Mouse (Mus musculus) hindbrain, embryonic 13.5 days (tissue): ENCODE measurements around the gene Vsx1. TPM values are rescaled to one million over a fixed set of nuclear protein-coding genes. Genes with fewer than 3 reads are reported as not detected.
A peak's percentile ranks its signal among the peaks of the same experiment; 100 is the strongest.

Source experiments
- ATAC-seq: fragments of 200-750 bp; cut with Nextera tagmentation; 2 replicates; pipeline ENCODE4 v1.8.0; 2017; ENCODE audit warnings: moderate TSS enrichment; ENCODE audit not compliant: low FRiP score
- H3K27ac ChIP-seq: fragments of 300-500 bp; sonication (generic); 2 replicates; pipeline ENCODE4 v1.5.1; 2015; ENCODE audit warnings: inconsistent platforms, mild to moderate bottlenecking, moderate library complexity
- H3K27me3 ChIP-seq: fragments of 300-500 bp; sonication (generic); 2 replicates; pipeline ENCODE4 v1.6.1; 2015; ENCODE audit warnings: mild to moderate bottlenecking, inconsistent platforms
- H3K36me3 ChIP-seq: fragments of 300-500 bp; sonication (generic); 2 replicates; pipeline ENCODE4 v1.6.1; 2015; ENCODE audit warnings: mild to moderate bottlenecking, inconsistent platforms
- H3K4me1 ChIP-seq: fragments of 300-500 bp; sonication (generic); replicated peaks from 2 replicates; pipeline ENCODE4 v1.6.1; 2015; ENCODE audit warnings: inconsistent platforms
- H3K4me2 ChIP-seq: fragments of 300-500 bp; sonication (generic); 2 replicates; pipeline ENCODE4 v1.6.1; 2015; ENCODE audit warnings: inconsistent platforms, mild to moderate bottlenecking, moderate library complexity
- H3K4me3 ChIP-seq: fragments of 300-500 bp; sonication (generic); 2 replicates; pipeline ENCODE4 v1.5.1; 2015; ENCODE audit warnings: mild to moderate bottlenecking, inconsistent platforms
- H3K9ac ChIP-seq: fragments of 300-500 bp; sonication (generic); 2 replicates; pipeline ENCODE4 v1.6.1; 2015; ENCODE audit warnings: mild to moderate bottlenecking, inconsistent platforms
- H3K9me3 ChIP-seq: fragments of 300-500 bp; sonication (generic); 2 replicates; pipeline ENCODE4 v1.6.1; 2016; ENCODE audit warnings: inconsistent platforms
- WGBS: fragments of 180-500 bp; shearing (Covaris S2); methylation state at CpG from one replicate; pipeline ENCODE4 v1.1.7; 2015; 5-methylcytosine and 5-hydroxymethylcytosine counted together
- polyA plus RNA-seq: library from polyadenylated mRNA; unstranded; fragments of >200 nt; fragmentation: Nextera tagmentation; extraction: Ambion mirVana; gene quantifications from 2 replicates; pipeline ENCODE4 v1.2.1, GENCODE M21; 2015

Vsx1 gene
- polyA plus RNA-seq, 1 experiment from 2014 or later, result 0.18 TPM

DNA sequence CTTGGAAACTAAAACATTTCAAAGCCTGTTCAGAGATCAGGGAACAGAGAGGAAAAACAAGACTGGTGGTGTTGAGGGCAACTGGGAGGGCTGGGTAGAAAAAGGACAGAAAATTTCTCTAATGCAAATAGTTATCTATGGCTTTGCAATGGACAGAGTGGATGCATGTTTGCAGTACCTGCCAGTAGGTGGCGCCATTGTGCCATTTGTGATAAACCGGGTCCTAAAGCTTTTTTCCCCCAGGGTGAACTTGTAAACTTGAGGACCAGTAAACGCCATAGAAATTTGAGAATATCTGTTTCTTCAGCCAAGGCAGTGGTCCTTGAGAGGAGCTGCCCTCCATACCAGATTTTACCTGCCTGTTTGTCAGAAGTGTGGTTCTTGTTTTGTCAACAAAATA lies 10.8 kb downstream of the Vsx1 start:
- Histone ChIP-seq H3K27me3 (peaks cover 52% of the 10 kb centered on the region), H3K4me1 (peaks cover 4% of the 10 kb centered on the region; the same call in 1 of the 2 replicates), H3K9me3 (no peaks in the 10 kb centered on the region), H3K9ac (no peak overlapping the region), H3K36me3 (no peaks in the 10 kb centered on the region), H3K4me2 (no peak overlapping the region), H3K27ac (no peak overlapping the region), H3K4me3 (no peak overlapping the region)
- ATAC-seq, result no peak
- 2% methylated on average over 3 of the region's 3 CpGs for WGBS

DNA sequence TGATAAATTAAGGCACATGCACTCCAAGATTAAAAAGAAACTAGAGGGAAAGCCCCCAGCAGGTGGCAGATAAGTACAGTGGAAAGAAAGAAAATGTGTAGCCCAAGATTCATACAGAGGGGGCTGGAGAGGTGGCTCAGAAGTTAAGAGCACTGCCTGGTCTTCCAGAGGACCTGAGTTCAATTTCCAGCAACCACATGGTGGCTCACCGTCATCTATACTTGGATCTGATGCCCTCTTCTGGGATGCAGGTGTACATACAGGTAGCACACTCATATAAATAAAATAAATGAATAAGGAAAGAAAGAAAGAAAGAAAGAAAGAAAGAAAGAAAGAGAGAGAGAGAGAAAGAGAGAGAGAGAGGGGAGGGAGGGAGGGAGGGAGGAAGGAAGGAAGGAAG lies 13.6 kb downstream of the Vsx1 start:
- Histone ChIP-seq H3K9me3 (no peaks in the 10 kb centered on the region), H3K36me3 (no peaks in the 10 kb centered on the region), H3K27me3 (peaks cover 47% of the 10 kb centered on the region), H3K9ac (no peak overlapping the region), H3K4me3 (no peak overlapping the region), H3K4me1 (peaks cover 4% of the 10 kb centered on the region; the same call in 1 of the 2 replicates), H3K27ac (no peak overlapping the region), H3K4me2 (no peak overlapping the region)
- 9% methylated on average over 1 of the region's 1 CpGs for WGBS
- no peak for ATAC-seq

DNA sequence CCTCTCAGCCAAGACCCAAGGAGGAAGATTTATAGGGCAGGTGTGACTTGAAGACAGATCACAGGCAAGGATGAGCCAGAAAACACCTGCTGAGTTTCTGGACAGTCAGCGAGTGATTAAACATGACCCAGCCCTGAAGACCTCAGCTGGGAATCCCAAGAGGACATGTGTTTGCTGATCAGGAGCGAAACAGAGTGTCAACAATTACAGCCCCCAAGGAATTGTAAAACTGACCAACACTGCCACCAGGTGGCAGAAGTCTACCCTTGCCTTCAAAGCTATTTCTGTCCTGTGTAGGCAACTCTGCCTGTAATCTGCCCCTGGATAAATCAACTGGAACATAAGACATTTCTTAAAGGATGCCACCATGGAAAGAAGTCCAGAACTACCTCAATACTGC lies 14.3 kb downstream of the Vsx1 start:
- H3K4me3 ChIP-seq, result no peak overlapping the region
- peaks cover 4% of the 10 kb centered on the region; the same call in 1 of the 2 replicates for H3K4me1 ChIP-seq
- 3% methylated on average over 2 of the region's 2 CpGs for WGBS
- H3K9ac ChIP-seq, result 0 out of 2 replicates have a peak overlapping the region, but pooled peaks have one; percentile 19
- peaks cover 45% of the 10 kb centered on the region for H3K27me3 ChIP-seq
- no peaks in the 10 kb centered on the region for H3K36me3 ChIP-seq
- no peaks in the 10 kb centered on the region for H3K9me3 ChIP-seq
- no peak overlapping the region for H3K27ac ChIP-seq
- H3K4me2 ChIP-seq, result no peak overlapping the region
- peak; percentile 74 for ATAC-seq

DNA sequence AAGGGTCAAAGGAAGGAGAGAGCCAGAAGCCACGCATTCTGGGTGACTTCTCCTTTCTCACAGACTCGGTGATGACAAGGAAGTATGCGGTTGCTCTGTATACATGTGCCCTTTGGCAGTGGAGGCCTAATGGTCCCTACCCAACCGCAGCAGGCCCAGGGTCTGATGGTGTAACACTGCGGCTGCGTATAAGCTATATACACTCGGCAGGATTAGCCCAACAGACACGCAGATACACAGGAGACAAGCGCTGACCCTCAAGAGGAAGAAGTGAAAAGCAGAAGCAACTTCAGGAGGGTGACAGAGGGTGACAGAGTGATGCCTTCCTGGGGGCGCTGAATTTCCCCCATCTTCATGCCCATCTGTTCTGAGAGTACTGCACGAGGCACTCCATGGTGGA lies 15.2 kb downstream of the Vsx1 start:
- H3K9ac ChIP-seq, result no peak overlapping the region
- no peak for ATAC-seq
- no peaks in the 10 kb centered on the region for H3K36me3 ChIP-seq
- no peak overlapping the region for H3K4me3 ChIP-seq
- H3K9me3 ChIP-seq, result no peaks in the 10 kb centered on the region
- no peak overlapping the region for H3K27ac ChIP-seq
- peaks cover 46% of the 10 kb centered on the region for H3K27me3 ChIP-seq
- peaks cover 4% of the 10 kb centered on the region; the same call in 1 of the 2 replicates for H3K4me1 ChIP-seq
- no peak overlapping the region for H3K4me2 ChIP-seq
- WGBS, result 84% methylated on average over 11 of the region's 11 CpGs

DNA sequence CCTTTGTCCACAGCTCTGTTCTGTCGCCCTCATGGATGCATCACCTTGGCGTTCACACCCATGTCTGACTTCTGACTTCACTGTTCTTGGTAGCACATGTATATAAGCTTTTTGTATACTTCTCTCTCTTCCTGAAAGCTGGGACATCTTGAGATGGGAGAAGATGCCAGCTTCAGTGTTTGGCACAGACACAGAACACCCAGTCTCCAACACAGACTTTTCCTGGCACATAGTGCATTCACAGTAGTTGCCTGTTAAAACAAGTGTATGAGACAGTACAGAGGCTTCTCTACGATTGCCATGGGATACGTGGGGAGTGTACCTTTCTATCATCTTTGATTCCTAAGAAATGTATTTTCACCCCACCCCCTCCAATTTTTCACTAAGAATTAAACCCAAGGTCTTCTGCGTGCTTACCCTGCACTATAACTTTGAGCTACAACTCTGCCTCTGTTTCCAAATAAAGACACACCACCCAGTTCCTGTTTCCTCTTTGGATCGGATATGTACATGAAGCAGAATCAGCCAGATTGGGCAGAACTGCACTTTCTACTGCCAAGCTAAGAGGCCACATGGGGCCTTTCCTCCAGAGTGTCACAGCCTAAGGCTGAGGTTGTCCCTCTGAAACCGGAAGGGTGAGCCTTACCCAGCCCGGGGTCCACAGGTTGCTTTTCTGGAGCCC lies 17.4 kb downstream of the Vsx1 start:
- WGBS, result 80% methylated on average over 8 of the region's 8 CpGs
- H3K9me3 ChIP-seq, result no peaks in the 10 kb centered on the region

DNA sequence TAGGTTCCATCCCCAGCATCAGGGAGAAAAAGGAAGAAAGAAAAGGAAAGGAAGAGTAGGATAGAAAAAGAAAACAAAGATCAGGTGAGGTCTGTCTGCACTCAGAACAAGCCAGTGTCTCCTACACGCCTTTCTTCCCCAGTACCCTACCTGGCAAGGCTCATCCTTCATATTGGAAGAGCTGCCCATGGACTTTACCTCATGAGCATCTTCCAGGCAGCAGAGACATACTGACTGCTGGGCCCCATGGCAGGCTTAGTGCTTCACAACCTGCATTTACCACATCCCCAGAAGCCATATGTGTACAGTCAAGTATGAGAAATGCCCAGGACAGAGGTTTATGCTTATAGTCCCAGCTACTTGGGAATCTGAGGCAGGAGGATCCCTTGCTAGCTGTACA lies 18.2 kb downstream of the Vsx1 start:
- no peak overlapping the region for H3K27ac ChIP-seq
- H3K36me3 ChIP-seq, result no peaks in the 10 kb centered on the region
- no peak overlapping the region for H3K4me2 ChIP-seq
- WGBS, result 93% methylated on average over 1 of the region's 1 CpGs
- H3K9ac ChIP-seq, result no peak overlapping the region
- H3K27me3 ChIP-seq, result peaks cover 30% of the 10 kb centered on the region
- H3K9me3 ChIP-seq, result no peaks in the 10 kb centered on the region
- H3K4me3 ChIP-seq, result no peak overlapping the region
- ATAC-seq, result no peak
- H3K4me1 ChIP-seq, result peaks cover 22% of the 10 kb centered on the region

More for the DNA sequence above, 17.4 kb downstream of the Vsx1 start:
- Histone ChIP-seq H3K36me3 (no peaks in the 10 kb centered on the region), H3K4me2 (no peak overlapping the region), H3K27me3 (peaks cover 39% of the 10 kb centered on the region), H3K4me3 (no peak overlapping the region), H3K27ac (no peak overlapping the region), H3K9ac (no peak overlapping the region), H3K4me1 (peaks cover 19% of the 10 kb centered on the region)
- ATAC-seq, result no peak

DNA sequence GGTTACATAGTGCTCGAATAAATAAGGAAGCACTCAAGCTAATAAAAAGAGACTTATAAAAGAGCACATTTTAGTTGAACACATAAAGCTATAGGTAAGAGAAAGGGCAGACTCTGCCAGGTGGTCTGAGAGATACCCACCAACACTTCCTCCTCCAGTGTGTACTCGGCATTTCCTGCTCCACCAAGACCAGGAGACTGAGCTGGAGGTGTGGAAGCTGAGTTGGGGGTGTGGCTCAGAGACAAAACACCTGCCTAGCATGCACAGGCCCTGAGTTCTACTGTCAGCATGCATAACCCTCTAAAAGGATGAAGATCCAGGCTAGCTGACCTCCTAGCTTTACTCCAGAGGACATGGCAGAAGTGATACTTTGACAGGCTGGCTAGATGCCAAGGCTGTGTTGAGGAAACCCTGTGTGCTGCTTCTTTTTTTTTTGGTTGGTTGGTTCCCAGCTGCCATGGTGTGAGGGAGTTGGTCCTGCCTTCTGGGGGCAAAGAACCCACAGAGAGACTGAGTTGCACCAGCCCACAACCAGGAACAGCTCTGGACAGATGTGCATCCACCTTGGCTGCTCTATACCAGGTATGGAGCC lies 19.6 kb downstream of the Vsx1 start:
- Histone ChIP-seq H3K4me2 (no peak overlapping the region), H3K27me3 (peaks cover 30% of the 10 kb centered on the region), H3K36me3 (no peaks in the 10 kb centered on the region), H3K27ac (no peak overlapping the region), H3K4me1 (peaks cover 25% of the 10 kb centered on the region), H3K9me3 (no peaks in the 10 kb centered on the region), H3K4me3 (no peak overlapping the region), H3K9ac (no peak overlapping the region)
- ATAC-seq, result no peak
- WGBS, result 88% methylated on average over 2 of the region's 2 CpGs

DNA sequence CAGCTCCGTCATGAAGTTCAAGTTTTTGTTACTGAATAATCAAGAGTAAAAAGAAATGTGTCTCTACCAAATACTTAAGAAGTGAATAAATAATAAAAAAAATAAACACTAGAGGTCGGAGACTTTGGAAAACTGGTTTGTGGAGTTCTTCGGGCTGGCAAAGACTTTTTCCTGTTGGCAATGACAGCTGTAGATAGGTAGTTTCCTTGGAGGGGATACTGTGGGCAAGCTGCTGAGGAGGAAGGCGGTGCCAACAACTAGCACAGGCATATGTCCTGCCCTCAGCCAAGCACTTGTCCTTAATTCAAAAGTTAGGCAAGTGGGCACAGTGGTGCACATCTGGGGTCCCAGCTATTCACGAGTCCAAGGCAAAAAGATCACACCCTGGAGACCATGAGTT lies 20.2 kb downstream of the Vsx1 start:
- no peak overlapping the region for H3K27ac ChIP-seq
- WGBS, result 86% methylated on average over 5 of the region's 5 CpGs
- H3K4me3 ChIP-seq, result no peak overlapping the region
- H3K9ac ChIP-seq, result no peak overlapping the region
- H3K9me3 ChIP-seq, result no peaks in the 10 kb centered on the region
- no peak overlapping the region; the same call in 1 of the 2 replicates for H3K4me2 ChIP-seq
- peaks cover 26% of the 10 kb centered on the region for H3K27me3 ChIP-seq
- H3K36me3 ChIP-seq, result no peaks in the 10 kb centered on the region
- ATAC-seq, result no peak
- H3K4me1 ChIP-seq, result peaks cover 24% of the 10 kb centered on the region

DNA sequence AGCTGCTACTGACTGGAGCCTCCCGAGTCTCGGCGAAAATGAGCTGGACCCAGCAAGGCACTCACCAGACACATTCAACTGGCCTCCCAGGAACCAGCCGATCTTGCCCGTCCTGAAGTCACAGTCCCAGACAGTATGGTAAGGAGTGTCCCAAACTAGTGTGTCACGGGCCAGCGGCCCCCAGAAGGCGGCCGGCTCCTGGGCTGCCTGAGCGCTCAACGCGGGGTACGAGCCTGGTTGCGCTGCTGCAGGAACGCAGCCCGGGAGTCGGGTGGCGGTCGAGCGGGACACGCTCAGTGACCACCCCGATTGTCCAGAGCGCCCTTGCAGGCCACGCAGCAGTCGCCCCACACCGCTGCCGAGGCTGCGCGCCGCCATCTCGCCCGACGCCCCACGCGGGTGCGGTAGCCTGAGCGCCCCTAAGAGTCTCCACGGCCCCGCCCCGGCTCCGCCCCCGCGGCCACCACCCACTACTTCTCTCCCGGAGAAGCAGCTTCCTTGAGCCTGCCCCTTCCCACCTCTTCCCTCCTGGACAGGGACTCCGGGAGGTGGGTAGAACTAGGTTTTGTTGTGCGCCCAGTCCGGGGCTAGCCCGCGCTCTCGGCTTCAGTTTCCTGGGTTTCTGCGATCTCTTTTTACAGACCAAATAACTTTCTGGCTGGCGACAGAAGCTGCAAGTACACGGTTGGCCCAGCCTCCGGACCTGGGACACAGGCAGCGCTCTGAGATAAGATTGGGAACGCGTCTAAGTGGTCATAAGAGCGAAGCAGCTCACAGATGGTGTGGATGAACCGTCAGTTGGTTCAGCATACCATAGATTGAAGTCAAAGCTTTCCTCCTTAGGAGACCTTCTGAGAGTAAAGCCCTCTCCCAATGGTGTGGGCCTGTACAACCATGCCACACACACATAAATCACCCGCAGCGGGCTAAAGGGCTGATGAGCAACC lies 21.1 kb downstream of the Vsx1 start, which contains the start of gene Acss1:
TSS of gene Acss1 (minus strand) at position 681 of the 947 bp plus-strand sequence.
- peak within 1 kb of the TSS; percentile 70 for H3K4me3 ChIP-seq
- peaks cover 20% of the 10 kb centered on the region for H3K27me3 ChIP-seq
- ATAC-seq, result peak; percentile 78
- 3% methylated on average over 59 of the region's 61 CpGs for WGBS
- peak within 1 kb of the TSS; percentile 92 for H3K4me2 ChIP-seq
- H3K9ac ChIP-seq, result peak within 1 kb of the TSS; percentile 81
- peaks cover 24% of the 10 kb centered on the region for H3K4me1 ChIP-seq
- peak within 1 kb of the TSS; percentile 73 for H3K27ac ChIP-seq
- no peaks in the 10 kb centered on the region for H3K36me3 ChIP-seq
- no peaks in the 10 kb centered on the region for H3K9me3 ChIP-seq

DNA sequence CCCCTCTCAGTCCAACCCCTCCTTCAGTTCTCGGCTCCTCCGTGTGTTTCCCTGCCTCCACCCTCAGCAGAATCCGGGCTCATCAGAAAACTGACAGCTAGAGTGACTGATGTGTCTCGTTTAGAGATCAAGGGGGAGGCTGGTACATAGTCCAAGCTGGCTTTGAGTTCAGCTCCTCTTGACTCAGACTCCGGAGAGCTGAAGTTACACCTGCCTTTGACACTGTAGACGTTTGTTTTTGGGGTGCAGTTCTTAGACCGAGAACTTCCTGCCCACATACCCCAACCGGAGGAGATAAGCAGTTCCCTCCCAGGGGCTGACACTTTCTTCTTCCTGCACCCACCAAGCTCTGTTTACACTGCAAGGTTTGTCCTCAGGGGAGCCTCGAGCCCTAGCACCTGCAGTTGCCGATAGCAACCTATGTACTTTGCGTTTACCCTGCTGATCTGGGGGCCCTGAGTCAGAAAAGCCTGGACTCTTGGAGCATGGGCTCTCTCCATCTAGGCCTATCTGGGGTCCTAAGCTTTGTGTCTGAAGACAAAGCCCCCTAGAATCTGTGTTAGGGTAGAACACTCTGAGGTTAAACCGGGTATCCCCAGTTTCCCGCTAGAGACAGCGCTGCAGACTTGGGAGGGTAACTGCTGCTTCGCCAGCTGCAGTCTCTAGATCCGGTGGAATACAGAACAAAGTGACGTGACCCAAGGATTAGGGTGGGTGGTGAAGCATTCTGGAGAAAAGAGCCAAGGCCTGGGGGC lies 21.9 kb downstream of the Vsx1 start:
- H3K27ac ChIP-seq, result peak overlapping the region; percentile 73
- peak; percentile 55 for ATAC-seq

DNA sequence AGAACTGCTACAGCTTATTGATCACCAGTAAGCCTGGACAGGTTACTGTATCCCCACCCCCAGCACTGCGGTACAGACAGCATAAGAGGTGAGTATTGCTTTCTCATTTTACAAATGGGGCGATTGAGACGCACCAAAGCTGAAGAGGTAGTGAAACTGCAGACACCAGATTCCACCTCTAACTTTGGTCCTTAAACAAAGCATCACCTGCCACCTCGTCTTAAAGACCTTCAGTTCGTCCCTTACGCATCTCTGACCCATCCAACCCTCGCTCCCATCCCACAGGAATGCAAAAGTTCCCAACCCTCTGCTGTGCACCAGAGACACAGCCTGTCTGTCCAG lies 22.5 kb downstream of the Vsx1 start:
- peaks cover 15% of the 10 kb centered on the region for H3K27me3 ChIP-seq
- WGBS, result 43% methylated on average over 7 of the region's 7 CpGs
- H3K9ac ChIP-seq, result peak overlapping the region; percentile 81
- peak overlapping the region; percentile 70 for H3K4me3 ChIP-seq
- H3K4me1 ChIP-seq, result peaks cover 24% of the 10 kb centered on the region
- peak overlapping the region; percentile 92 for H3K4me2 ChIP-seq
- no peaks in the 10 kb centered on the region for H3K36me3 ChIP-seq
- H3K9me3 ChIP-seq, result no peaks in the 10 kb centered on the region
- H3K27ac ChIP-seq, result peak overlapping the region; percentile 73
- ATAC-seq, result no peak

More for the DNA sequence above, 21.9 kb downstream of the Vsx1 start:
- Histone ChIP-seq H3K4me2 (peak overlapping the region; percentile 92), H3K27me3 (peaks cover 15% of the 10 kb centered on the region), H3K9me3 (no peaks in the 10 kb centered on the region), H3K36me3 (no peaks in the 10 kb centered on the region), H3K4me3 (peak overlapping the region; percentile 70), H3K9ac (peak overlapping the region; percentile 81), H3K4me1 (peaks cover 24% of the 10 kb centered on the region)
- whole genome bisulfite sequencing, result 3% methylated on average over 17 of the region's 17 CpGs
